Mouse (Mus musculus): ENCODE results near the gene Inpp5f.
"Not testable (repeated sequence)": the region's sequence is repeated elsewhere in the genome, so short reads cannot be mapped to it uniquely, and the experiment has no call there.

Gene Inpp5f

DNA sequence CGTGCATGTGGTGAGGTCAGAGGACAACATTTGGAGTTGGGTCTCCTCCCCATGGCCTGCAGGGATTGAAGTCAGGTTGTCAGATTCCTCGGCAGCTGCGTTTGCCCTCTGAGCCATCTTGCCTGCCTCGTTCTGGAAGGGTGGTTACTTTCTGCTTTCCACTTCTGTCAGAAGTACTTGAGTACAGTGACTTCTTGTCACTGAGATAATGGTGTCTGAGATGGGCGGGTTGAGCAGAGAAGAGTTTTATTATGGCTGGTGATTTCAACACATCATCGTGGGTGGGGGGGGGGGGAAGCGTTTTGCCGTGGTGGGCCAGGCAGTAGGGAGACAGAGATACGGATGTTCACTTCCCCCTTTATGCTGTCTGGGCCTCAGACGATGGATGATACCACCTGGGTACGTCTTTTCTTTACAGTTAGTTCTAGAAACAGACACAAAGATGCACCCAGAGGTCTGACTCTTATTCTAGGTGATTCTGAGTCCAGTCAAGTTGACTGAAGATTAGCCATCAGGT is 53.8 kb downstream of the Inpp5f start:
- DNase-seq (ENCODE audit: low spot score in 2 of 2): no peak

DNA sequence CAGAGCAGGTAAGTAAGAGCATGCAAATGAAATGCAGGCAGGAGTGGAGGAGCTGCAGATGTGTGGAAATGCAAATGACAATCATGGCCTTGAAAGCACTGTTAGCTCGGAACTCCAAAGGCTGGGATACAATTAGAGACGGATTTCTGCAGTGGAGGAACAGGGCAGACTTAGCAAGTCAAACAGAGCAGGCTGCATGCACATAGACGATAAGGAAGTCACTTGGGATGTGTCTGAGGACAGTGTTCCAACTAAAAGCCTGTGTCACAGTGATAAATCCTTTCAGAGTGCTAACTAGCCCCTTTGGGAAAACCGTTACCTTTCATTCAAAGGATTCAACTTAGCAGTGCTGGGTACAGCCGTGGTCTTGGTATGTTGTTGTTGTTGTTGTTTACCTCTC is 56.7 kb downstream of the Inpp5f start:
- DNase-seq (ENCODE audit: low spot score in 2 of 2): no peak

DNA sequence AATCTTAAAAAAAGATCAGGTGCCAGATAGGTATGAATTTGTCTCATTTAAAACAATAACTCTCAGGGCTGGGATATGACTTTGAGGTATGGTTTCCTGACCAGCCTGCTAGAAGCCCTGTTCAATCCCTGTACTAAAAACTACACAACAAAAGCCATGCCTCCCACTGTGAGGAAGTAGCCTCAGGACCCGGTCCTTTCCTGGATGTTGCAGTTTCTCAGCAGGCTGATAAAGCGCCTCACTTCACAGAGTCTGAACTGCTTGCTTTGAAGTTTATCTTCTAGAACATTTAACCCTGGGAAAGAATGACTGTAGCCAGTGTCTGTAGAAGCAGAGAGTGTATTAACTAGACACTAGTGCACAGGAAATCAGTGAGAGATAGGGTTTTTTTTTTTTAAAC is 57.7 kb downstream of the Inpp5f start:
- no peak for DNase-seq (ENCODE audit: low spot score in 2 of 2)

DNA sequence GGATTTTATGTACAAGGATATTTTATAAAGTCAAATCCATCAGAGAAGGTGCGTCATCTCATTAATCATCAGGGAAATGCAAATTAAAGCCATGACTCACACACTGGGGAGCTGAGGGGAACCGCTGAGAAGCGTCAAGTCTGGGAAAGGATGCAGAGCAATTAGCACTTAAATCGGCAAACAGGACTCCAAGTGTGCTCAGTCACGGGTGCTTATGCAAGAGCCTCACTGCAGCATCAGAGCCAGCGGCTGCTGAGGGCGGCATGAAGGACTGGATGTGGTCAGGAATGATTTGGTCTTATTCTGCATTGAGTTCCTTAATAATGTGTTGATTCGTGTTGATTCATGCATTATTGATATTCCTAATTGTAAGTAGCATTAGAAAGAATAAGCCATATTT is 60.8 kb downstream of the Inpp5f start:
- peak; percentile 38 to 40 for DNase-seq (ENCODE audit: low spot score in 2 of 2)

DNA sequence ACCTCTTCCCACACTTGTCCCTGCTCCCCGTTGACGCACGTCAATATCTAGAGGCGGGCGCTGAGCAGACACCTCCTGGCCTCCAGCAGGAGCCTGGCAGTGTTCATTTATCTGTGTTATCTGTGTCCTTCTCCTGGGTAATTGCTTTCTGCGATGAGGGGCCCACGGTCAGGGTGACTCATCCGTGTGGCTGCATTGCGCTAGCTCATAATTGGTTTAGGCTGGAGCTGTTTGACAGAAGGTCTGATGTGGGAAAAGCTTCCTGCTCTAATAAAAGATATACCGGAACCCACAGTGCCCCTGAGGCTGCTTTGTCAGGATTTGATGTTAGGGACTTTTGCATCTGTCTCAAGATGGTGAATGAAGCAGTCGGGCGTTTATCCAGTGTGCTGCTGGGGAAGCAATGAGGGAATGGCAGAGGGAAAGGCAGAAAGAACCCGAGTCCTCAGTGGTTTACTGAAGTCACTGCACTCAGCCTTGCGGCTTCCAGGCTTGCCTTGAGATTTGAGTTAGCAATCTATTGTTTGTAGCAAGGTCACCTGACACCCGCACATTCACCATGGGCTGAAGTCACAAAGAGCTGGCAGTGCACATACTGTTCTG is 61.4 kb downstream of the Inpp5f start:
- DNase-seq (ENCODE audit: low spot score in 2 of 2): peak in 1 of 2 experiments; percentile 20

DNA sequence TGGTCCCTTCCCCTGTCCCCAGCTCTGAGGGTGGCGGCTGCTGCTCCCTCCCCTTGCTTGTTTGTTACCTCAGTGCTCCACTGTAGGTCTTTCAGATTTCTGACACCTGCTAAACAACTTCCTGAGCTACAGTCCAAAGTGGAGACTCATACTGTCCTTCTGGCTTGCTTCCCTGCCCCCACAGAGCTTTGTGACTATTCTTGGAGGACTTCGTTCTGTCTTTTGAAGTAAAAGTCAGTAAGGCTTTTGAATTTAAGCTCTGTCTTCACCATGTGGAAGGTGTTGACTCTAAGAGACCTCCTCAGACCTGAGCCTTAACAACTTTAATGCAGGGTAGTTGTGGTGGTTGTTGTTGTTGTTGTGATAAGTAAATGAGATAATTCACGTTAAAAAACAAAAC is 67.4 kb downstream of the Inpp5f start:
- DNase-seq (ENCODE audit: low spot score in 2 of 2): no peak

DNA sequence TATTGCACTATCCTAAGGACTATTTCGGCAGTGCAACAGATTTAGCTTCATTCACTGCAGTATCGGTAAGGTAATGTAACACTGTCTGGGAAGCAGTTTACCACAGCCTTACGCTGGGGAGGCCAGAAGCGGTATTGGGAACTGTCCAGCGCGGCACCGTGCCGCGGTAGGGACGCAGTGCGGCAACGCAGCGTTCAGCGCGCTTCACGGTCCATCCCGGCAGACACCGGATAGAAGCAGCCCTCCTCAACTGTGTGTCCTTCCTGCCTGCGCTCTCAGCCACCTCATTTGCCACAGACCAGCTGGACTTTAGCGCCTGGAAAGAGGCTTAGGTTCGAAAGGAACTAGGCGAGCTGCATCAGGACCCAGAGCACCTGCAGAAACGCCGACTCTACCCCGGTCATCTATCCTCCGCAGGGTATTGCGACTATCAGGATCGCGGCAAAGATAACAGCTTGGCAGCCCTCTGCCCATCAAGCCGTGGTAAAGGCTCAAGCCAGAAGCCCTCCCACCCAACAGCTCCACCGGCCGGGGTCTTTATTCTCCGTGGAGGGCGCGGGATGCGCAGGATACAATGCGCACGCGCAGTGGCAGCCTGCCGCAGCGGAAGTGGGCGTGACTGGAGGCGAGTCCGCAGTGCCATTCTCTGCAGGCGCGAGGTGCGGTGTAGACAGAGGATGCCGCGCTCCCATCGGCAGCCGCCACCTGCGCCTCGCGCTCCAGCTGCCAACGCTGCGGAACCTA is 76.9 kb downstream of the Inpp5f start:
- peak; percentile 75 to 76 for DNase-seq (ENCODE audit: low spot score in 2 of 2)

DNA sequence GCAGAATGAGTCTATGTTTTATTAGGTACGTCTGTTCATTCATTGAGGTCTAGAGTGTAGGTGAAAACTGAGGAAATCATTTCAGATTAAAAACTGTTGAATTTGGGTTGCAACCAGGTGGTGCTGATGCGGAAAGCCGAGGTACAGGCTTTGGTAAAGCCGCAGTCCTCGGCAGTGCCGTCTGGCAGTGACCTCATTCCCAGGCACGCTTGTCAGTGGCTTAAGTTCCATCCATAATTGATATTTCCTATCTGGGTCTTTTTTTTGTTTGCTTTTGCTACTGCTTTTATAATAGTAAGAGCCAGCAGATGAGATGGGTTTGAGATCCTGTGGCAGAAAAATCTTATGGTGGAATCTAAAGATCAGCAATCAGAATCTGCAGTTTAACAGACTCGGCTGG is 78.2 kb downstream of the Inpp5f start:
- no peak for DNase-seq (ENCODE audit: low spot score in 2 of 2)

DNA sequence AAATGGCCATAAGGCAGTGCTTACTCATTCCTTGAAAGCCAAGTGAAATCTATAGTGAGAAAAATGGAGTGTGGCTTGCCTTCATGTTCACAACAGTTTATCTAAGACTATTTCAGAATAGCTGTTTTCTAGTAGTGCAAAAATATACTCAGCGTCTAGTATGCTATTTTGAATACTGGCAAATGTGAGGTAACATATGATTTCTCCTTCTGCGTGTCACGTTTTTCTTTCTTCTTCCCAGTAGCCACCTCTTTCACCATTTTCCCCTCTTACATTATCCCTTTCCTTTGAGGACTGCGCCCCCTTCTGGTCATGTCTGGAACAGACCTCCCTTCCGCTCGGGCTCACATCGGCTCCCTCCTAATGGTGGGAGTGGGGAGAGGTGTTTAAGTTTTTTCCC is 78.9 kb downstream of the Inpp5f start:
- peak; percentile 84 to 95 for DNase-seq (ENCODE audit: low spot score in 2 of 2)

DNA sequence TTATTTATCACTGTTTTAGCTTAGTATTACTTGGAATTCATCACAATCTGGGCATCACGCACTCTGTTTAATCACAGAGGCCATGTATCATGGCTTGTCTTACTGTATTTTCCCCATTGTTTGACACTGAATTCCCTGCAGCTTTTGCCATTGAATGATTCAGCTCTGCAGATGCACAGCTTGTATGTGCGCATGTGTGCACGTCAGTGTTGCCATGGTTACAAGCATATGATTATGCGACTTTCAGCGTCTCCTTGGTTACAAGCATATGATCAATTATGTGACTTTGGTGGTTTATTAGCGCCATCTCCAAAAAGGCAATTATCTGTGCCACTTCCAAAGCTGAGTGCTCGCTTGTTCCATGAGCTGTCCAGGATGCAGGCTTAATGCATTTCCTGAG is 79.7 kb downstream of the Inpp5f start:
- peak; percentile 69 to 70 for DNase-seq (ENCODE audit: low spot score in 2 of 2)

DNA sequence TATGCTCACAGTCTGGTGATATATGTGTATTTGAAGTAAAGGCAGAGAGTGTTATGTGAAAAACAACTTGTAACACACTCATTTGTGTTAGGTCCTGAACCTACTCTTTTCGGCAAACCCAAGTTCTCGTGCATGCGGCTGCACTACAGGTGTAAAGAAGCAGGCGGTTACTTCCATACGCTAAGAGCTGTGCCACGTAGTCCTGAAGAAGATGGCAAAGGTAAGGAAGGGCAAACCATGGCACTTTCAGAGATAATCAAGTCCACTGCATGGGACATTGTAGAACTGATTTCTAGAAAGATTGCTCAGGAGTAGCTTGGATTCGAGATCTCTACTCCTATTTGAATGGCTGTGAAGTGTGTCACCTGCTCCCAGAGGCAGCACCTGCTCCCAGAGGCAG is 81.0 kb downstream of the Inpp5f start:
- DNase-seq (ENCODE audit: low spot score in 2 of 2): no peak

DNA sequence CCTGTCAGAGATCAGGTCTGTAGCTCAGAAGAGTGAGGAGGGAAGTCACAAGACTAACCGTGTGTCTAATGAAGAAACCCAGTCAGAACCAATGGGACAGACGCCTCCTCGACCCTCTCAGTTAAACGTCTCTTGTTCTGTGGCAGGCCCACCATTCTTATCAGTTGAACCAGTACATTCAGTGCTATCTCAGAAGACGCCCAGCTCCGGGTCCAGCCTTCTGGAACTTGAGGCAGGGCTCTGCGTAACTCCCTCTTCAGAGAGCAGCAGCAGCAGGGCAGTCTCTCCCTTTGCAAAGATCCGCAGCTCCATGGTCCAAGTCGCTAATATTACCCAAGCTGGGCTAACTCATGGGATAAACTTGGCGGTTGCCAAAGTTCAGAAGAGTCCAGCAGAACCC is 83.7 kb downstream of the Inpp5f start:
- no peak for DNase-seq (ENCODE audit: low spot score in 2 of 2)

DNA sequence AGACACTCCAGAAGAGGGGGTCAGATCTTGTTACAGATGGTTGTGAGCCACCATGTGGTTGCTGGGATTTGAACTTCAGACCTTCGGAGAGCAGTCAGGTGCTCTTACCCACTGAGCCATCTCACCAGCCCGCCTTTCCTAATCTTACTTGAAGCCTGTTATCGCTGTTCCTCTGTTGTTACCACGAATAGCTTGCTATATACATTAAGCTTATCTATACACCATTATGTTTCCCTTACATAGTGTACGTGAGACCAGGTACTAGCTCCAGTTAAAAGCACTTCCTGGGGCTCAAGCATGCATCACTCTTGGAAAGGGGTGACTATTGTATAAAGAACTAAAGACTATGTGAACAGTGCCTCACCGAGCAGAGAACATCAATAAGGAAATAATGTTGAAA is 88.8 kb downstream of the Inpp5f start:
- DNase-seq (ENCODE audit: low spot score in 2 of 2): not testable (repeated sequence)

DNA sequence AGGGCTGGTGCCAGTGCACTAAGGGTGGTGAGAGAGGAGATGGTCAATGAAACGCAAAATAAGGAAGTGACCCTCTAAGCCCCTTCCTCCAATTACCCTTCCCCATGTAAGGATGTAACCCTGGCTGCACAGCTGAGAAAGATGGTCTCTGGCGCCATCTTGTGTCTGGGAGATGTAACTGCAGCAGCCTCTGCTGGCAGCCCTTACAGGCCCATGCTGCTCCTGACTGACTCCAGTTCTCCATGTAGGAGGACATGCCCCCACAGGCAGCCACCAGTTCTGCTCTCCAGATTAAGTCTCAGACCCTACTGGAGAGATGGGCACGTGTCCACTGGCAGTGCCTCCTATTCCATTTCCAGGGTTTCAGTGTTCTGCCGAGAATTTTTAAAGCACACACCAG is 94.6 kb downstream of the Inpp5f start:
- DNase-seq (ENCODE audit: low spot score in 2 of 2): peak; percentile 40 to 72

DNA sequence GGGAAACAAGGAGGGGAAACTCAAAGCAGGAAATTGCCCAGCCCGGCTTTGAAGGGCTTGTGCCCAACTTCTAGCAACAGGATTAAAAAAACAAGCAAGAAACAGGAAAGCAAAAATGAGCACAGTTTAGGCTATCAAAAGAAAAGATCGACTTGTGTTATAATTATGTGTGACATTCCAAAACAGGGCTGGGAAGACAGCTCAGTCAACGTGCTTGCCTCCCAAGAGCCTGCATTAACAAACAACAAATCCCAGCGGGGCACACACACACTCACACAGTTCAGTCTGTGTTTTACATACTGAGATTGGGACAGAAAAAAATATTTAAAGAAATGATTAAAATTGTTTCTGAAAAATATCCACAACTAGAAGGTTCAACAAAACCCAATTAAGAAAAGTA is 106.9 kb downstream of the Inpp5f start:
- DNase-seq (ENCODE audit: low spot score in 2 of 2): no peak

DNA sequence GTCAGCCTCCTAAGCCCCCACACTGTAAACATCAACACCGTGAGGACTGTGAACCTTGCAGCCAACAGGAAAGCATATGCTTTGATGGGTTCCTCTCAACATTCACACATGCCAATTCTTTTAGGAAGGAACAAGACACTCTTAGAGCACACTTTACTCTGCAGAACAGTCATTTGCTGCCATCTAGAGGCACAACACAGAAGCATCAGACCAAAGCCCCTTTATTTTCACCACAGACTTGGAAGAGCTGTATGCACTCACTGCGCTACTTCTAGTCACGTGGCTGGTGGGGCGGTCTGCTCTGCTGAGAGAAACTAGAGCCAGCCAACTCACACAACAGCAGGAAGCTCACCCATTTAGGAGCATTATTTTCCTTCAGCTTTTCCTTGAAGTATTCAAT is 113.6 kb downstream of the Inpp5f start:
- DNase-seq (ENCODE audit: low spot score in 2 of 2): peak; percentile 71 to 72

DNA sequence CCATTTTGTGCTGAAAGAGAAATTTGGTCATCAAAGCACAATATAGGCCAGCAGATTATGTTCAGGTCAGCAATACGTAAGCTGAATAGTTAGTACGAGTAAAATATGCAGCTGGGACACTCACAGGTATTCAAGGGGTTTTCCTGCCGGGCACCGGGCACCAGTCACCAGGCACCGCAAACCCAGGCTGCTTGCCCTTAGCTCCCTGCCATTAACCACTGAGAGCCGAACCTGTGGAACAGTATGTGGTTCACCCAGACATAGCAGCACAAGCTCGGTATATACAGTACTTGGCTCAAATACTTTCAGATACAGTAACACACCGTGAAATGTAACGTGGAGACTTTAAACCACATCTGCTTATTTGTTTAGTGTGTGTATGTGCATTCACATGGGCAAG is 114.1 kb downstream of the Inpp5f start:
- no peak for DNase-seq (ENCODE audit: low spot score in 2 of 2)

DNA sequence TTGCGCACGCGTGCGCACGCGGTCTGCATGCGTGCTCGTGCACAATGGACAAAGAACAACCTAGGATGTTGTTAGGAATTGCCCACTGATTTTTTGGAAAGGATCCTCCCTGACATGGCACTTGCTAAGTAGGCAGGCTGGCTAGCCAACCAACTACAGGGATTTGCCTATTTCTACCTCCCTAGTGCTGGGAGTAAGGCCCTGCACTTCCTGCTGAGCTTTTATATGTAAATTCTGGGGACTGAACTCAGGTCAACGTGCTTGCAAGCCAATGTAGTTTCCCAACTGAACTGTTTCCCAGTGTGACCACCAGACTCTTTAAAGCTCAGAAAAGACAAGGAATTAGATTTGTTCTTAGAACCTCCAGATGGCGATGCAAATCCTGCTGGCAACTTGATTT is 115.9 kb downstream of the Inpp5f start:
- DNase-seq (ENCODE audit: low spot score in 2 of 2): no peak

DNA sequence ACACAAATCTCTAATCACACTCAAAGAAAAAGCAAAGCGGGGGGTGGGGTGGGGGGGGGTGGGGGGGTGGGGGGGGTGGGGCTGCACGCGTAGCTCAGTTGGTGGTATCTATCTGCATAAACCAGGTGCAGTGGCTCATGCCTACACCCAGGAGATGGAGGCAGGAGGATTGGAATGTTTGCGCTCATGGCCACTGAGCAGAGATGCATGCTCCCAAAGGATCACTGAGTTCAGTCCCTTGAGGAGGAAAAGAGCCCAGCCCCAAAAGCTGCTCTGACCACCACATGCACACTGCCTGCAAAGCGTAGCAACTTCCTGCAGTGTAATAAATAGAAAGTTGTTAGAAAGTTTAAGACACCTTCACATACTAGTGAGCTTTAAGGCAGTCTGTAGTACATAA is 116.6 kb downstream of the Inpp5f start:
- no peak for DNase-seq (ENCODE audit: low spot score in 2 of 2)

DNA sequence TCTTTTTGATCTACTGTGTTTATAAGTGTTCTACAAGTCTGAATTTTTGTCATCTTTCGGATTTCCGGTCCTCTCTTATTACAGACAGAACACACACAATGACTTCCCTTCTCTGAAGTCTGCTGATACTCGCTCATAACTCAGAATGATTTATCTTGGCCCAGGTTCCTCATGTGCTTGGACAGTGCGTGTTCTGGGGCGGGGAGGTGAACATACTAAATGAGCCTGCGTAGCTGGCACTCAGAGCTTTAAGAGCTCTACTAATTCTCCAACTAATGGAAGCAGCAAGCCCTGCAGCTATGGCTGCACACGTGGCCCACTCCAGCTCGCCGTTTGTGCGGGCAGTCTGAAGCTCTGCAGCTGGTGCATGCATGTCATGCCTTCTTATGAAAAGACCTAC is 117.6 kb downstream of the Inpp5f start:
- no peak for DNase-seq (ENCODE audit: low spot score in 2 of 2)

DNA sequence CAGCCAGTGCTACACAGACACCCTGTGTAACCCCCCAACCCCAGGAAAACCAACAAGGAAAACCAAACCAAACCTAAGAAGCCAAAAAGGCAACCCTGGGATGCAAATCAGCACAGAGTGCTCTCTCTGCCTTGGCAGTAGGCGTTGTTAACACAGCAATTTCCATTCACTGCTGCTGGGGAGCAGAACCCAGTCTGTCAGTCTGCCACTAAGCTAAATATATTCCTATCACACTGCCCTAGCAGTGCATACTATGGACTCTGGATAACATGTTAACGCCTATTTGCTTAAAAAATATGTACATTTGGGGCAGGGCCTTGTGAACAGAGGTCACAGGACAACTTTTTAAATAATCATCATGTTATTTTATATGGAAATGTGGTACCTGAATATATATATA is 120.5 kb downstream of the Inpp5f start:
- DNase-seq (ENCODE audit: low spot score in 2 of 2): no peak

DNA sequence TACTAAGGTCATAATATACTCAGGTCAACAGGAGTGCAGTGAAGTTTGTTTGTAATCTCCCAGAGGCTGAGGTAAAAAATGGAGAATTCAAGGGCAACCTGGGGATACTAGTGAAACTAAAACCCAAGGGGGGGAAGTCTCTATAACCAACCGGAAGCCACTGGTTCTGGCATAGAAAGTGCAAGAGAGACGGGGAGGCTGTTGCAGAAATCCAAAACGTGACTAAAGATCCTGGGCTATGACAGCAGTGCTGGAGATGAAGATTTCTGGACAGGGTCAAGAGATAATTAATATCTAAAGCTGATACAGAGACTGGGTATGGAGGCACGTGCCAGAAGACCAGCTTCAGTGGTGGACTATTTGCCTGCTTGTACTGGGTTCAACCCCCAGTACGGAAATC is 126.9 kb downstream of the Inpp5f start:
- no peak for DNase-seq (ENCODE audit: low spot score in 2 of 2)

DNA sequence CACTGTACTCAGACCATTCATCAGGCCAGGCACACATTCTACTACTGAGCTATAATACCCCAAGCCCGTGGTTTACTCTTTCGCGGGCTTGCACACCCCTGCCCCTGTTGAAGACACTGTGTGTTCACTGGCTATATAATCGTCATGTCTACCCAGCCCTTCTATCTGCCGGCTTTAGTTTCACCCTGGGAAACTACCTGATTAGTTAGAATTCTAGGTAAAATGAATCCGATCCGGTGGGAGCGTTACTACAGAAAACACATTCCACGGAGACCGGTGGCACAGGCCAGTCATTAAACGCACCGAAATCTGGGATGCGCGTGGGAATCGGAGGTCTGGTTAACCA is 128.0 kb downstream of the Inpp5f start:
- no peak for DNase-seq (ENCODE audit: low spot score in 2 of 2)
